Mouse (Mus musculus) spleen, postnatal 14 days (tissue): ENCODE results near the gene Zscan20.

Source experiments
- DNase-seq, 2 experiments: peaks; one replicate each; pipeline ENCODE4 v3.0.0; 2021 to 2022; ENCODE audit warnings: low spot score in 2 of 2

The Zscan20 gene

DNA sequence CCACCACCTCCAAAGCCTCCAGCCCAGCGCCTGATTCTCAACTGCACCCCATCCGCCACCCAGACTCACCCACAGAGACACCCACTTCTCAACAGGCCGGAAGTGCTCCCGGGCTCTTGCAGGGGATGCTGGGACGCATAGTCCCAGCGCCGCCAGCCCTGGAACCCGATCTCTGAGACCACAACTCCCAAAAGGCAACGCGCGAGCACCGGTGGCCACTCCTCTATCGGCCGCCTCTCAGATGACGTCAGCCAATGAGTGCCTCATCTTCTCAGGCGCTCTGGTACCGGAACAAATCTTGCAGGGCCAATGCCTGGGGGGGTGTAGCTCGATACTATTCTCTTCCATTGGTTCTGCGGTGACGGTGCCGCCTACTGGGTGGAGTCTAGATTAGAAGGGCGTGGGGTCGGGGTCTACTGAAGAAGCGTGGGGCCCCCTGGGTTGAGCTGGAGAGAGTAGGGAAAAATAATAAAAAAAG lies at the start of gene Zscan20:
Gene Zscan20, minus strand, starts transcription at position 174 of the 478 bp plus-strand sequence.
- peak; percentile 76 to 86 for DNase-seq

DNA sequence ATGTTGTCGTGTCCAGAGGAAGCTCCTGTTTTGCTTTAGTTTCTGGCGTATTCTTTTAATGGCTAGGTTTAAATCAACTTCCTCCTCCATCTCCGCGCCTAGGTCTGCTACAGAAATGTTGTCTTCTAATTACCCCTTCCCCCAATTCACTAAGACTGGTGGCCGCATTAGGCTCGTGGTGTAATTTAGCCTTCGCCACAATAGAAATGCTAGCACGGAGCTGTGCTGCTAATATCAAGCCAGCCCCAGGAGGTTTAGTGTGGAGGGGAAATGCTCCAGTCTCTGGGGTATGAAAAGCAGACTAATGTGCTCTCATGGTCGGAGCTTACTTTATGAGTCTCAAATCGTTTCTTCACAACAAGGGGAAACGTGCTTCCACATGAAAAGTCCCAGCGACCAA lies 45.5 kb upstream of the Zscan20 start:
- DNase-seq = no peak

- DNase-seq = peak; percentile 76 to 87
Measured at GRCm38 (mm10) chr4:128654505-128655381, 44.8 kb upstream of the Zscan20 start, which contains the start of gene Phc2. Gene Phc2, plus strand, starts transcription at chr4:128654702.

DNA sequence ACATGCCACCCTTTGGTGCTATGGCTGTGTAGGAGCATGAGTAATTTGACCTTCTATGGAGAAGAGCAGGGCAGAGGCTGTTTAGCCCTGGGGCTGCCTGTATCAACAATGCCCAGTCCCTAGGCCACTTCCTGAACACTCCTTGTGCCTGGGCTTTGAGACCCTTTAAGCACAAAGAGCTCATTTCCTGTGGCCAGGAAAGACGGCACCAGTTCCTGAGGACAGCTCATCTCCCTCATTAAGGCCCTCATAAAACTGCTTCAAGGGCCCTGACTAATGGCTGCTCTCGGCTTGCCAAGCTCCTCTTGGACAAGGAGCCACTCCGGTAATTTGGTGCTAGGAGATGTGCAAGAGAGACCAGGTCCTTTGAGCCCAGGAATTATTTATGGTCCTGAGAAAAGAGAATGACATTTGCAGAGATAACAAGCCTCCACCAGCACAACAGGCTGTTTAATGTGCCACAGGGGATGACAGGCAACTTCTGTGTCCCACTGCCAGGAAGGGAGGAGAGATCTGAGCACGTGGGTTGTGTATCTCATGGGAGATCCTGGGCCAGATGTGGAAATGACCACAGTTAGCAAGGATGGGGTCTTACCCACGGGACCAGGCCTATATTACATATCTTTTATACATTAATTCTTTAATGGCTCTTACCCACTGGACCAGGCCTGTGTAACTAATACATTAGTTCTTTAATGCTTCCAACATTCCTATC lies 42.8 kb upstream of the Zscan20 start:
- no peak for DNase-seq

GRCm38 (mm10) chr4:128651530-128651929 lies 41.6 kb upstream of the Zscan20 start:
- no peak for DNase-seq

GRCm38 (mm10) chr4:128648567-128649255 lies 38.8 kb upstream of the Zscan20 start:
- no peak for DNase-seq

- no peak for DNase-seq
Measured at GRCm38 (mm10) chr4:128646762-128647161, 36.9 kb upstream of the Zscan20 start.

- no peak for DNase-seq
Measured at GRCm38 (mm10) chr4:128645896-128646295, 36.0 kb upstream of the Zscan20 start.

GRCm38 (mm10) chr4:128641766-128642717 lies 32.1 kb upstream of the Zscan20 start:
- no peak for DNase-seq

DNA sequence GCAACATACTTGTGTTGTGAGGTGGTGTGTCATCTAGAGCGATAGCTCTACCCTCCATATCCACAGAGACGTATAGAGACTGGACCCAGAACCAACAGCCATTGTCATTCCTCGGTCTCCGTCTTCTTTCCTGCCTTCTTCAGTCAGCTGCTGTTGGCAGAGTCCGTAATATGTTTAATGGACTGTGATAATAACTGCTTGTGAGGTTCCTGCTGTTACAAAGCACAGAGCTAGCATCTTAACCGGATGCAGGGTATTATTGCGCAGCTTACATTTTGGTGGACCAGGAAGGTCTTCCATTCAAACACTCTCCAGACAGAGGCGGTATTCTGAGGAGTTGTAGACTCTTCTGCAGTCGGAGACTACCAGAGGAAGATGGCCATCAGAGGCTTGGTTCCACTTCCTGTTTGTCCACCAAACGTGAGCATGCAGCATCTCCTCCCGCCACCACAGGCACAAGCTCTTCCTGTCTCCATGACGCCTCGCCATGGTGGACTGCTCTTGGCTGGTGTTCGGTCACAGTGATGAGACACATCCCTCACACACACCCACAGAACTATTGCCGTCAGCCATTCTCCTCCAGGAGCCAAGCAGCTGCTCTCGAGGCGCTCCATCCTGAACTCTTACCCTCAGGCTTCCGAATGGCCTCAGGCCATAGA lies 28.5 kb upstream of the Zscan20 start:
- no peak for DNase-seq

DNA sequence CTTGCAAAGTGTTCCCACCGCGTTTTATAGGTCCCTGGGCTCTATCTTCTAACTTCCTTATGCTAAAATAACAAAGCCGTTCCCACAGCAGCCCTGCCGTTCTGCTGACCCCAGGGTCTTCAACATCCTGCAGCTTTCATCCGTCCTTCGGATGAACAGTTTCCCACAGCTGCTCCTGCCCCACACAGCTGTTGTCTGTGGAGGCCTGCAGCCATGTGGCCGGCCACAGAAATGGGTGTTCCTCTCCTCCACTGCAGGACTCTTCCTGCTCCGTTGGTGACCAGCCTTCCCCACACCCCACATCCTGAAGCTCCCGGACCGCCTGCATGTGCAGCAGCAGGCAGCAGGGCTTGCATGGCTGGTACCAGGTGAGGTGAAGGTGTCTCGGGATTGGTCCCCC lies 27.4 kb upstream of the Zscan20 start:
- no peak for DNase-seq

DNA sequence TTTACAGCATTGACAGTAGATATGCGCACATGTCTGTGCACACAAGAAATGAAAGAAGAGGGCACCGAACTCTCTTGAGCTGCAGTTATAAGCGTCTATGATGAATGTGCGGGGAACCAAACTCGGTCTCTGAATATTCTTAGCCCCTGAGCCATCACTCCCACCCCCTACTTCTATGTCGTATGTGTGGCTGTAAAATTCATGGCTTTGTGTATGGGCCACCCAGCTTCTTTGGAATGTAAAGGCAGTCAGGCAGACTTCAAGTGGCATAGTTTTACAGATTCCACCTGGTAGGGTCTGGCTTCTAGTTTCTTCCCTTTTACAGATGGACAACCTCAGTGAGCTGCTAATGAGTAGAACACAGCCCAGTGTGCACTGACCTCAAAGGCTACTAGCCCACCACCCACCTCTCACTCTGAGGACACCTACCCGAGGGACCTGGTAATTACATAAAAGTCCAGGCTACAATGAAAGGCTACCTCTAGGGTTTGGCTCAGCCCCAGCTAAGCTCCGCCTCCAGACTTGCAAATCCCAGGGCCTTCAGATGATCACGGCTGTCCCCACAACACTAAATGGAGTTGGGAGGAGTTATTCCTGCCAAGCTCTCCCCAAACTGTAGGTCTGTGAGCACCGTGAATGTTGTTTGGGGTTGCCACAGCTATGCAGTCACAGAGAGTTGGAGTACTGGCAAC lies 26.1 kb upstream of the Zscan20 start:
- DNase-seq = no peak

- no peak for DNase-seq
Measured at GRCm38 (mm10) chr4:128635451-128635850, 25.6 kb upstream of the Zscan20 start.

DNA sequence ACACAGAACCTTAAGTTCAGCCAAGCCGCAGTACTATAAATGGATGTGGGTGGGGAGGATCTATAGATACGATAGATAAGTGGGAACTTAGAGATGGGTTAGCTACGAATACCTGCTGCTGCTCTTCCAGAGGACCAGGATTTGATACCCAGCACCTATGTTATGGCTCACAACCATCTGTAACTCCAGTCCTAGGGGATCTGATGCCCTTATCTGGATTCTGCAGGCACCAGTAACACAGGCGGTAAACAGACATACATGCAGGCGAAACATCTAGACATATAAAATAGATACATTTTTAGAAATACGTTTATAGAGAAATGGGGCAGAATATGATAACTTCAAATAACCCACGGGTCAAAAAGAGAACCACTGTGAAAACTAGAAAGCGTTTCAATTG lies 11.2 kb upstream of the Zscan20 start:
- no peak for DNase-seq

GRCm38 (mm10) chr4:128620572-128620971 lies 10.7 kb upstream of the Zscan20 start:
- no peak for DNase-seq

- DNase-seq = no peak
Measured at GRCm38 (mm10) chr4:128618963-128619362, 9.1 kb upstream of the Zscan20 start.

- no peak for DNase-seq
Measured at GRCm38 (mm10) chr4:128618246-128618911, 8.5 kb upstream of the Zscan20 start, which contains the start of gene Tlr12. Gene Tlr12, minus strand, starts transcription at chr4:128618619.

DNA sequence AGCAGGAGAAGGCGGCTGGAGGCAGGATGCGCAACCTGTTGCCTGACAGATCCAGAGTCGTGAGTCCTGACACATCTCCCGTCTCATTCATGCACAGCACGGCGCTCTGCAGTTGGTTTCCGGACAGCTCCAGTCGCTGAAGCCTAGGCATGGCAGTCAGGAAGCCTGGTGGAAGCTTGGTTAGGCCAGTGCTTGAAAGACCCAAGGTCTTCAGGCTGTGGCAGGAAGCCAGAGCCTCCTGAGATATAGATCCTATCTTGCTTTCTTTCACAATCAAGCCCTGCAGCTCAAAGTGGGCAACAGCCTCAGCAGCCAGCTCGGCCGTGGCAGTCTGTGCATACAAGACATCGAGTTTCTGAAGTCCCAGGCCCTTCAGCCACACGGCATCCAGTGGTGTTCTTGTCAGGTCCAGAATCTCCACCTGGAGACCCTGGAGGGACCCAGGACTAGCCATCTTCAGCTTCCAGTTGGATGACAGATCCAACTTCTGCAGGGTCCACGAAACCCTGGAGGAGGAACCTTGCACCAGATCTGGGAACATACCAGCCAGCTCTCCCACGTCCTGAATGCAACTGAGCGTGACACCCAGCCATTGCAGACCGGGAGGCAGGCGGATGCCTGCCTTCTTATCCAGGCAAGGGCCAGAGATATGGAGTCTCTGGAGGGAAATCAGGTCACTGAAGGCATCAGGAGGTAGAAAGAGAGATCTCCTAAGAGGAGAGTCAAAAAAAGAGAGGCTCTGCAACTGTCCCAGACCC lies 7.6 kb upstream of the Zscan20 start:
- DNase-seq = no peak
